Mouse (Mus musculus): ENCODE data around the gene Arl3.

DNA sequence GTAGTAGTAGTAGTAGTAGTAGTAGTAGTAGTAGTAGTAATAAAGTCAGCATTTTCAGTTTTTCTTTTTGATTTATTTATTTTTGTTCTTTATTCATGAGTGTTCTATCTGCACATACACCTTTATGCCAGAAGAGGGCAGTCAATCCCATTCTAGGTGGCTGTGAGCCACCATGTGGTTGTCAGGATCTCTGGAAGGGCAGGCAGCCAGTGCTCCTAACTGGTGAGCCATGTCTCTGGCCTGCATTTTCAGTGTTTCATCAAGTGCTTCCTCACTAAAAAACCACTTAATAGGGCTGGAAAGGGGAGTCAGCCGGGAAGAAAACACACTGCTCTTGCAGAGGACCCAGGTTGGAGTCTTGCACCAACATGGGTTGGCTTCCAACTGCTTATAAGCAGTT is 10.9 kb downstream of the Arl3 start:
- peak; percentile 44; the same call in 1 of the 2 replicates for TF ChIP-seq CTCF (IDR thresholded peaks at IDR 0.05; ENCODE audit: borderline replicate concordance, control insufficient read depth, extremely low read depth, insufficient read depth, low read length, poor library complexity)
- no peak for TF ChIP-seq POLR2A (IDR thresholded peaks at IDR 0.05; ENCODE audit: control insufficient read depth, extremely low read depth, insufficient read depth, low read length, poor library complexity)

Data from thymus, adult 2 months (tissue).